Mouse (Mus musculus) lung, postnatal 0 days (tissue): ENCODE measurements at regions not wholly inside any gene's neighbourhood (a gene's known extent, or its start where the extent isn't known, plus 50 kb on each side); places are given as distances from the start of the nearest gene placed in this dataset.

Experiments used
- CTCF ChIP-seq: IDR thresholded peaks from 2 replicates; pipeline ENCODE4 v1.5.1; 2016; ENCODE audit warnings: antibody characterized with exemption, mild to moderate bottlenecking
- EP300 ChIP-seq: IDR thresholded peaks from 2 replicates; pipeline ENCODE4 v1.6.1; 2016; ENCODE audit warnings: antibody characterized with exemption, mild to moderate bottlenecking, control low read depth

DNA sequence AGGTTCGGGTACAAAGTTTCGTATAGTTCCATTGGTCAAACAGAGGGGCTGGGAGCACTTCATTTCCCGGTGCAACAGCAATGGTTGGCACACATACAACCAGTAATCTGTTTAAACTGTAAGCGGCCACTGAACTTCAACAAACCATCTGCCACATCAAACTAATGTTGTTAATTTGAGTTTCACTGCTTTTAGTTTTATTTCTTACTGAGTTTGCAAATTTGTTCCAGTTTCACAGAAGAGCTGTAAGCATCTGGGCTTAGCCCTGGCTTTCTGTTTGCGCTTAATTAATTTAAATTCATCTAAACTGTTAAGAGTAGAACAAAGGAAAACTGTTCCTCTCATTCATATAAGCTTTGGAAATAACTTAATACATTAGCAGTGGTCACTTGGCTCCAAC lies 176.0 kb downstream of the Mreg start:
- TF ChIP-seq EP300 (no peak), CTCF (no peak)
